1 mouse cellular context compared by ENCODE assay signal in genomic region chr17:17839276-17839675, GRCm38 (mm10).
TF ChIP-seq lines count a peak whose summit lies in the region.

No protein-coding gene starts in this region.

TF ChIP-seq in MEL, 35 proteins besides CTCF, POLR2A, EP300 and RAD21 (continued from another document):
- TF ChIP-seq TAL1 (IDR thresholded peaks at IDR 0.05; ENCODE audit: low read length) (no peak), CHD1 (IDR thresholded peaks at IDR 0.05; ENCODE audit: low read depth, low read length) (no peak), BHLHE40 (IDR thresholded peaks at IDR 0.05; ENCODE audit: borderline replicate concordance, low read depth, low read length) (no peak), SIN3A (IDR thresholded peaks at IDR 0.05; ENCODE audit: low read length) (no peak; the same call in 1 of the 2 replicates), ZMIZ1 (IDR thresholded peaks at IDR 0.05; ENCODE audit: low read depth, low read length) (no peak), NELFE (IDR thresholded peaks at IDR 0.05; ENCODE audit: low read depth, low read length) (no peak), USF2 (IDR thresholded peaks at IDR 0.05; ENCODE audit: borderline replicate concordance in 1 of 2, insufficient read depth in 1 of 2, low read depth in 1 of 2, low read length in 2 of 2) (no peak), MAZ (IDR thresholded peaks at IDR 0.05; ENCODE audit: low read depth, low read length) (no peak), KAT2A (conservative IDR thresholded peaks at IDR 0.05; ENCODE audit: low read depth, low read length) (no peak)
